Mouse (Mus musculus) forebrain, embryonic 11.5 days (tissue): ENCODE measurements at regions not wholly inside any gene's neighbourhood (a gene's known extent, or its start where the extent isn't known, plus 50 kb on each side); places are given as distances from the start of the nearest gene placed in this dataset.

Experiments used
- ATAC-seq: fragments of 200-750 bp; cut with Nextera tagmentation; replicated peaks from 2 replicates; pipeline ENCODE4 v1.8.0; 2017; ENCODE audit warnings: moderate TSS enrichment; ENCODE audit not compliant: low FRiP score
- DNase-seq: peaks from one replicate; pipeline ENCODE4 v3.0.0-alpha.2; 2017; ENCODE audit warnings: low spot score
- H3K27ac ChIP-seq: fragments of 300-500 bp; sonication (generic); 2 replicates; pipeline ENCODE4 v1.5.1; 2014; ENCODE audit warnings: low read depth, low read length
- H3K27me3 ChIP-seq: fragments of 300-500 bp; sonication (generic); 2 replicates; pipeline ENCODE4 v1.6.1; 2014; ENCODE audit warnings: mild to moderate bottlenecking, low read length, mixed read lengths; ENCODE audit not compliant: control insufficient read depth, insufficient read depth
- H3K36me3 ChIP-seq: fragments of 300-500 bp; sonication (generic); 2 replicates; pipeline ENCODE4 v1.6.1; 2014; ENCODE audit warnings: mild to moderate bottlenecking, low read length, moderate library complexity, mixed read lengths; ENCODE audit not compliant: control insufficient read depth, insufficient read depth
- H3K4me1 ChIP-seq: fragments of 300-500 bp; sonication (generic); replicated peaks from 2 replicates; pipeline ENCODE4 v1.6.1; 2014; ENCODE audit warnings: low read length, mixed read lengths; ENCODE audit not compliant: control insufficient read depth, insufficient read depth
- H3K4me2 ChIP-seq: fragments of 300-500 bp; sonication (generic); 2 replicates; pipeline ENCODE4 v1.6.1; 2014; ENCODE audit warnings: low read depth, mild to moderate bottlenecking, low read length, moderate library complexity, mixed read lengths; ENCODE audit not compliant: severe bottlenecking
- H3K4me3 ChIP-seq: fragments of 300-500 bp; sonication (generic); 2 replicates; pipeline ENCODE4 v1.5.1; 2014; ENCODE audit warnings: low read depth, low read length
- H3K9ac ChIP-seq: fragments of 300-500 bp; sonication (generic); 2 replicates; pipeline ENCODE4 v1.6.1; 2014; ENCODE audit warnings: low read length
- H3K9me3 ChIP-seq: fragments of 300-500 bp; sonication (generic); 2 replicates; pipeline ENCODE4 v1.6.1; 2016; ENCODE audit warnings: low read length, mixed read lengths; ENCODE audit not compliant: control insufficient read depth
- WGBS: fragments of 180-500 bp; shearing (Covaris S2); extraction: QIAGEN DNeasy Blood & Tissue Kit; methylation state at CpG from one replicate; pipeline ENCODE4 v1.1.7; 2014; 5-methylcytosine and 5-hydroxymethylcytosine counted together

- H3K9ac ChIP-seq = no peak overlapping the region
- DNase-seq = no peak
- no peak overlapping the region for H3K4me3 ChIP-seq
- H3K27ac ChIP-seq = no peak overlapping the region
- no peaks in the 10 kb centered on the region for H3K4me1 ChIP-seq
- ATAC-seq = no peak
- no peak overlapping the region for H3K4me2 ChIP-seq
- H3K9me3 ChIP-seq = no peaks in the 10 kb centered on the region
- H3K36me3 ChIP-seq = no peaks in the 10 kb centered on the region
- WGBS = 52% methylated on average over 4 of the region's 4 CpGs
- no peaks in the 10 kb centered on the region for H3K27me3 ChIP-seq
Measured at GRCm38 (mm10) chr5:126699314-126699713, 542.3 kb upstream of the Tmem132c start.

GRCm38 (mm10) chr5:126703516-126704282 is 537.9 kb upstream of the Tmem132c start:
- H3K36me3 ChIP-seq = no peaks in the 10 kb centered on the region
- no peaks in the 10 kb centered on the region for H3K9me3 ChIP-seq
- WGBS = 79% methylated on average over 8 of the region's 8 CpGs
- no peak for DNase-seq
- no peaks in the 10 kb centered on the region for H3K4me1 ChIP-seq
- H3K4me2 ChIP-seq = no peak overlapping the region
- no peak overlapping the region for H3K9ac ChIP-seq
- H3K4me3 ChIP-seq = no peak overlapping the region
- no peaks in the 10 kb centered on the region for H3K27me3 ChIP-seq
- no peak overlapping the region for H3K27ac ChIP-seq
- ATAC-seq = no peak

- Histone ChIP-seq H3K4me2 (no peak overlapping the region), H3K9ac (no peak overlapping the region), H3K27ac (no peak overlapping the region), H3K9me3 (no peaks in the 10 kb centered on the region), H3K27me3 (no peaks in the 10 kb centered on the region), H3K36me3 (no peaks in the 10 kb centered on the region), H3K4me3 (no peak overlapping the region), H3K4me1 (no peaks in the 10 kb centered on the region)
- ATAC-seq (no peak), DNase-seq (no peak)
- 77% methylated on average over 11 of the region's 11 CpGs for WGBS
Measured at GRCm38 (mm10) chr5:126705871-126706270, 535.7 kb upstream of the Tmem132c start.

- Histone ChIP-seq H3K36me3 (no peaks in the 10 kb centered on the region), H3K27me3 (no peaks in the 10 kb centered on the region), H3K4me2 (no peak overlapping the region), H3K9ac (no peak overlapping the region), H3K27ac (no peak overlapping the region), H3K4me1 (no peaks in the 10 kb centered on the region), H3K9me3 (no peaks in the 10 kb centered on the region), H3K4me3 (no peak overlapping the region)
- DNase-seq (no peak), ATAC-seq (no peak)
- 77% methylated on average over 4 of the region's 4 CpGs for WGBS
Measured at GRCm38 (mm10) chr5:126706701-126707100, 534.9 kb upstream of the Tmem132c start.

GRCm38 (mm10) chr5:126714672-126715071 is 526.9 kb upstream of the Tmem132c start:
- H3K4me1 ChIP-seq = no peaks in the 10 kb centered on the region
- ATAC-seq (no peak), DNase-seq (no peak)
- no peak overlapping the region for H3K4me2 ChIP-seq
- no peak overlapping the region for H3K27ac ChIP-seq
- H3K27me3 ChIP-seq = no peaks in the 10 kb centered on the region
- no peak overlapping the region for H3K4me3 ChIP-seq
- 68% methylated on average over 6 of the region's 6 CpGs for WGBS
- no peak overlapping the region for H3K9ac ChIP-seq
- H3K36me3 ChIP-seq = no peaks in the 10 kb centered on the region
- H3K9me3 ChIP-seq = no peaks in the 10 kb centered on the region

- ATAC-seq (no peak), DNase-seq (no peak)
- Histone ChIP-seq H3K4me2 (no peak overlapping the region), H3K27me3 (no peaks in the 10 kb centered on the region), H3K4me3 (no peak overlapping the region), H3K4me1 (no peaks in the 10 kb centered on the region), H3K36me3 (no peaks in the 10 kb centered on the region), H3K9me3 (no peaks in the 10 kb centered on the region), H3K27ac (no peak overlapping the region), H3K9ac (no peak overlapping the region)
- WGBS = 98% methylated on average over 2 of the region's 2 CpGs
Measured at GRCm38 (mm10) chr5:126718421-126718820, 523.2 kb upstream of the Tmem132c start.

- H3K27me3 ChIP-seq = no peaks in the 10 kb centered on the region
- WGBS = 86% methylated on average over 2 of the region's 2 CpGs
- DNase-seq (no peak), ATAC-seq (no peak)
- no peak overlapping the region for H3K4me2 ChIP-seq
- H3K9me3 ChIP-seq = no peaks in the 10 kb centered on the region
- no peaks in the 10 kb centered on the region for H3K36me3 ChIP-seq
- H3K4me1 ChIP-seq = 0 out of 2 replicates have a peak, but pooled peaks cover 2% of the 10 kb centered on the region
- no peak overlapping the region for H3K4me3 ChIP-seq
- no peak overlapping the region for H3K9ac ChIP-seq
- H3K27ac ChIP-seq = no peak overlapping the region
Measured at GRCm38 (mm10) chr5:126721300-126721699, 520.3 kb upstream of the Tmem132c start.

GRCm38 (mm10) chr5:126723304-126724295 is 518.0 kb upstream of the Tmem132c start:
- H3K9ac ChIP-seq = no peak overlapping the region
- H3K4me2 ChIP-seq = no peak overlapping the region
- H3K4me3 ChIP-seq = no peak overlapping the region
- no peaks in the 10 kb centered on the region for H3K36me3 ChIP-seq
- H3K27me3 ChIP-seq = no peaks in the 10 kb centered on the region
- 51% methylated on average over 10 of the region's 10 CpGs for WGBS
- DNase-seq (no peak), ATAC-seq (no peak)
- H3K4me1 ChIP-seq = 0 out of 2 replicates have a peak, but pooled peaks cover 2% of the 10 kb centered on the region
- H3K9me3 ChIP-seq = no peaks in the 10 kb centered on the region
- no peak overlapping the region; the same call in 1 of the 2 replicates for H3K27ac ChIP-seq
